Mouse (Mus musculus) forebrain, embryonic 14.5 days (tissue): ENCODE measurements around the gene Lrrc3c. TPM values are rescaled to one million over a fixed set of nuclear protein-coding genes. Genes with fewer than 3 reads are reported as not detected.
A peak's percentile ranks its signal among the peaks of the same experiment; 100 is the strongest.

Experiments
- ATAC-seq: fragments of 200-750 bp; cut with Nextera tagmentation; 2 replicates; pipeline ENCODE4 v1.8.0; 2017; ENCODE audit warnings: mild to moderate bottlenecking, moderate library complexity
- DNase-seq: peaks from one replicate; pipeline ENCODE4 v3.0.0-alpha.2; 2015; ENCODE audit warnings: low spot score
- H3K27ac ChIP-seq: fragments of 300-500 bp; sonication (generic); 2 replicates; pipeline ENCODE4 v1.5.1; 2014; ENCODE audit warnings: low read depth, mild to moderate bottlenecking, control low read depth, low read length, moderate library complexity
- H3K27me3 ChIP-seq: fragments of 300-500 bp; sonication (generic); replicated peaks from 2 replicates; pipeline ENCODE4 v1.6.1; 2014; ENCODE audit warnings: low read length, control low read depth, mixed read lengths; ENCODE audit not compliant: control insufficient read depth, insufficient read depth
- H3K36me3 ChIP-seq: fragments of 300-500 bp; sonication (generic); 2 replicates; pipeline ENCODE4 v1.6.1; 2014; ENCODE audit warnings: low read length, control low read depth; ENCODE audit not compliant: control insufficient read depth, insufficient read depth
- H3K4me1 ChIP-seq: fragments of 300-500 bp; sonication (generic); 2 replicates; pipeline ENCODE4 v1.6.1; 2014; ENCODE audit warnings: antibody characterized with exemption, low read length, control low read depth; ENCODE audit not compliant: control insufficient read depth, insufficient read depth
- H3K4me2 ChIP-seq: fragments of 300-500 bp; sonication (generic); 2 replicates; pipeline ENCODE4 v1.6.1; 2014; ENCODE audit warnings: mild to moderate bottlenecking, control low read depth, low read length
- H3K4me3 ChIP-seq: fragments of 300-500 bp; sonication (generic); 2 replicates; pipeline ENCODE4 v1.5.1; 2014; ENCODE audit warnings: low read depth, low read length, control low read depth
- H3K9ac ChIP-seq: fragments of 300-500 bp; sonication (generic); 2 replicates; pipeline ENCODE4 v1.6.1; 2014; ENCODE audit warnings: mild to moderate bottlenecking, low read length, control low read depth, moderate library complexity
- H3K9me3 ChIP-seq: fragments of 300-500 bp; sonication (generic); replicated peaks from 2 replicates; pipeline ENCODE4 v1.6.1; 2016; ENCODE audit warnings: low read length, control low read depth, mixed read lengths; ENCODE audit not compliant: control insufficient read depth
- WGBS: fragments of 180-500 bp; shearing (Covaris S2); extraction: QIAGEN DNeasy Blood & Tissue Kit; methylation state at CpG from one replicate; pipeline ENCODE4 v1.1.7; 2014; 5-methylcytosine and 5-hydroxymethylcytosine counted together
- polyA plus RNA-seq: library from polyadenylated mRNA; unstranded; fragments of >200 nt; fragmentation: Nextera tagmentation; extraction: Ambion mirVana; gene quantifications from 2 replicates; pipeline ENCODE4 v1.2.1, GENCODE M21; 2014

Gene Lrrc3c
- polyA plus RNA-seq, 1 experiment from 2014 or later, result not detected

DNA sequence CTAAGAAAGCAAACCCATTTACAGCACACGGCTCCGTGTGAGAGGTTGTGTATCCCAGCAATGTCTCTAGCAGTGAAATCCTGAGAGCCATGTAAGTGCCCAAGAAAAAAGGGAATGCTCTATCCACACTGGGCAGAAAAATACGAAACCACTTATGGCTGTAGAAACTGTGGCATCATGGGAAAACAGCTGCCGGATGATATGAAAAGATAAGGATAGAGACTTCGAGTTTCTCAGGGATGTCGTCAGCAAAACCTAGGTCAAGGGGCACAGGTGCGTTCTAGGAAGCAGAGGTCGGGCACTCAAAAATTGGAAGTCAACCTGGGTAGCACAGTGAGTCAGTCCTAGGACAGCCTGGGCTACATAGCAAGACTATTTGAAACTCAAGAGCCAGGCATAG lies 8.8 kb upstream of the Lrrc3c start:
- Histone ChIP-seq H3K4me1 (peaks cover 21% of the 10 kb centered on the region), H3K4me3 (no peak overlapping the region), H3K9me3 (no peaks in the 10 kb centered on the region), H3K4me2 (no peak overlapping the region), H3K36me3 (no peaks in the 10 kb centered on the region), H3K9ac (no peak overlapping the region), H3K27me3 (no peaks in the 10 kb centered on the region), H3K27ac (no peak overlapping the region)
- WGBS, result 89% methylated on average over 8 of the region's 8 CpGs
- ATAC-seq (no peak), DNase-seq (no peak)

DNA sequence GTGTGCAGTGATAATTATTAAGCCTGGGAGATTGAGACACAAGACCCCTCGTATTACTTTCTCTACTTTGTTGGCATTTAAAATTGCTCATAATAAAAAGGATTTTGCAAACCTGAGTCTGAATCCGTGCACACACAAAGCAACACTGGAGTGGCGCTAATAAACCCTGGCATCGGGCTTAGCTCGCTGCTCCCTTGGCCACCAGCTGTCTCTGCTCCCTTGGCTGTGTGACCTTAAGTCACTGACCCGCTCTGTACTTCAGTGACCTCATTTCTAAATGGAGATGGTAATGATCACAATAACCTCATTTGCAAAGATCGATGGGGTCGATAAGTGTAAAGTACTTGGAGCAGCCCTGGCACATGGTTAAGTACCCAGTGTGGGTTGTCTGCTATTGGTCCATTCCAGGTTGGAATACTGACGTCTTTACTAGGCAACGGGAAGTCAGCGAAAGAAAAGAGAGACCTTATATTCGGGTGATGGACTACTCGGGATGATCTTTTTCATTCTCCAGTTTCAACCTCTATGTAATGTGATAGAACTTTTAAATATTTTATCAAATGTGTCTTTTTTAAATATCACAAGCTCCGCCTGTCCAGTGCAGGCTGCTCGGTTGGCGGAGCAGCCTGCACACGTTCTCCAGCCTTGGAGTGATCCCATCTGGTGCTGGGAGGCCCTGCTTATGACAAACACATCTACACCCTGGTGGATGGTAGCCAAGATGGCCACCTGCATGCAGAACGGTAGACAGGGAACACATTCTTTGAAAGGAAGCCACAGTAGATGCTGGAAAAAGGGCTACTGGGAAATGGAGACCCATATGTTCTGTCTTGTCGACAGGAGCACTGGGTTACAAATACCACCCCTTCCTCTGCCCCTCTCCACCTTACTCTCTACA lies 7.3 kb upstream of the Lrrc3c start:
- Histone ChIP-seq H3K9me3 (no peaks in the 10 kb centered on the region), H3K36me3 (no peaks in the 10 kb centered on the region), H3K27me3 (no peaks in the 10 kb centered on the region), H3K4me2 (no peak overlapping the region), H3K9ac (no peak overlapping the region), H3K4me1 (peaks cover 18% of the 10 kb centered on the region), H3K4me3 (no peak overlapping the region), H3K27ac (no peak overlapping the region)
- WGBS, result 73% methylated on average over 19 of the region's 19 CpGs
- DNase-seq (no peak), ATAC-seq (no peak)

DNA sequence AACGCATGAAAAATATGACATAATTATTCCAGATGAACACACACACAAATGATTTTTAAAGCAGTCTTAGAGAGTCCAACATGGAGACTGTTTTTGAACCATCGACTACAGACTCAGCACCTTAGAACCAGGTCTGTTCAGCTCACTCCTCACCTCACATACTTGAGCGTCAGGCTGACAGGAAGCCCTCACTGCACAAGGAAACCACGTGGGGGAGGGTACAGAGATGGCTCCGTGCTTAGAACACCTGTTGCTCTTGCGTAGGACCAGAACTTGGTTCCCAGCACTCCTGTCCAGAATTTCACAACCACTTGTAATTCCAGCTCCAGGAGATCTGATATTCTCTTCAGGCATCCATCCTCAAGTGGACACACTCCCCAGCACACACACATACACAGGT lies 3.1 kb upstream of the Lrrc3c start:
- no peak overlapping the region for H3K4me3 ChIP-seq
- no peak overlapping the region for H3K4me2 ChIP-seq
- H3K4me1 ChIP-seq, result no peaks in the 10 kb centered on the region
- H3K36me3 ChIP-seq, result no peaks in the 10 kb centered on the region
- no peaks in the 10 kb centered on the region for H3K27me3 ChIP-seq
- DNase-seq (no peak), ATAC-seq (no peak)
- 84% methylated on average over 6 of the region's 6 CpGs for WGBS
- H3K9ac ChIP-seq, result no peak overlapping the region
- no peak overlapping the region for H3K27ac ChIP-seq
- no peaks in the 10 kb centered on the region for H3K9me3 ChIP-seq

DNA sequence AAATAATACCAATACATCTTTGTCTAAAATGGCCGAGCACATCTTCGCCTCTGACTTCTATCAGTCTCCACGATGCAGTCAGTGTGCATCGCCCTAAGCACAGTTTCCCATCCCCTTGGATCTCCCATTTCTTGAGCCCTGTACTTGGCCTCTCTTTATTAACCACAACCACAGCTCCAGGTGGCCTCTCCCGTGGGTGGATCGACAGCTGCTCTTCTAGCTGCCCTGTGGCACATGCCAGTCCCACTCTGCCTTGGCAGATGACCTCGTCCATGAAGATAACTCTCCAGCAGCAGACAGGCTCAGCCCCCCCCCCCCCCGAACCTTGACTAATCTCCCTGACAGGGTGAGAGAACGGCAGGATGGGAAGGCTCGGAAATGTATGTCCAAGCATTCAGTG lies 2.6 kb upstream of the Lrrc3c start:
- Histone ChIP-seq H3K36me3 (no peaks in the 10 kb centered on the region), H3K27me3 (no peaks in the 10 kb centered on the region), H3K9ac (no peak overlapping the region), H3K9me3 (no peaks in the 10 kb centered on the region), H3K4me2 (no peak overlapping the region), H3K27ac (no peak overlapping the region), H3K4me3 (no peak overlapping the region), H3K4me1 (no peaks in the 10 kb centered on the region)
- ATAC-seq, result no peak
- DNase-seq, result no peak
- WGBS, result 83% methylated on average over 10 of the region's 10 CpGs

DNA sequence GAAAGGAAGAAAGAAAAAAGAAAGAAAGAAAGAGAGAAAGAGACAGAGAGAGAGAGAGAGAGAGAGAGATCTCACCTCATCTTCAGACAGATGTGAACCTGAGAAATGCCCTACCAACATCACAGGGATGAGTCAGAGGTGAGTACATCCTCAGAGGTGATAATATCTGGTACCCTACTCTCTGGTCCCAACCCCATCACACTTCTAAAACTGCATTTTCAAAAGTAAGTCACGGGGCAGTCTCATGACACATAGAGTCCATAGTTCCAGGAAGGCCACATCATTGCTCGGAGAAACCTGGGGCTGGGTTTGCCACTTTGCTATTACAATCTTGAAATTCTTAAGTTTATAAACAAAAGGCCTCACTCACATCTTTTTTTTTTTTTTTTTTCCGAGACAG lies 2.1 kb upstream of the Lrrc3c start:
- DNase-seq, result no peak
- ATAC-seq, result no peak
- no peaks in the 10 kb centered on the region for H3K4me1 ChIP-seq
- no peaks in the 10 kb centered on the region for H3K27me3 ChIP-seq
- no peak overlapping the region for H3K27ac ChIP-seq
- H3K9ac ChIP-seq, result no peak overlapping the region
- 82% methylated on average over 3 of the region's 3 CpGs for WGBS
- H3K36me3 ChIP-seq, result no peaks in the 10 kb centered on the region
- H3K9me3 ChIP-seq, result no peaks in the 10 kb centered on the region
- H3K4me2 ChIP-seq, result no peak overlapping the region
- H3K4me3 ChIP-seq, result no peak overlapping the region

DNA sequence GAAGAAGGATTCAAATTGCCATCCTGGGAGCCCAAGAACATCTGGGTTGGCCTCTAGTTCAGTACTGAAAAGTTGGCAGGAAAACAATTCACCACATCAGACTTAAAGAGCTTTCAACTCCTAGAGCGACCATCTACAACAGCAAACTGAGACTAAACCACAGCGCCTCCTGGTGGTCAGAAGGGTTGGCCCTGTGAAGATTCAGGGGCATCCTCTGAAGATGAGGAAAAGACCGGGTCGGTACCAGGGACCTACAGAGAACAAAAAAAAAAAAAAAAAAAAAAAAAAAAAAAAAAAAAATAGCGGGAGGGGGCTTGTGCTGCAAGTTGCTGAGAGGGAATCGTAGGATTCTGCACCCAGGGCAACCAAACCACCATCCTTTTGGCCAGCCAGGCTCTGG lies 728 bp upstream of the Lrrc3c start:
- no peak for ATAC-seq
- no peaks in the 10 kb centered on the region for H3K27me3 ChIP-seq
- WGBS, result 39% methylated on average over 6 of the region's 6 CpGs
- H3K4me2 ChIP-seq, result no peak overlapping the region
- no peaks in the 10 kb centered on the region for H3K4me1 ChIP-seq
- H3K9ac ChIP-seq, result no peak overlapping the region
- no peak overlapping the region for H3K4me3 ChIP-seq
- DNase-seq, result peak; percentile 52
- no peak overlapping the region for H3K27ac ChIP-seq
- no peaks in the 10 kb centered on the region for H3K36me3 ChIP-seq
- no peaks in the 10 kb centered on the region for H3K9me3 ChIP-seq

DNA sequence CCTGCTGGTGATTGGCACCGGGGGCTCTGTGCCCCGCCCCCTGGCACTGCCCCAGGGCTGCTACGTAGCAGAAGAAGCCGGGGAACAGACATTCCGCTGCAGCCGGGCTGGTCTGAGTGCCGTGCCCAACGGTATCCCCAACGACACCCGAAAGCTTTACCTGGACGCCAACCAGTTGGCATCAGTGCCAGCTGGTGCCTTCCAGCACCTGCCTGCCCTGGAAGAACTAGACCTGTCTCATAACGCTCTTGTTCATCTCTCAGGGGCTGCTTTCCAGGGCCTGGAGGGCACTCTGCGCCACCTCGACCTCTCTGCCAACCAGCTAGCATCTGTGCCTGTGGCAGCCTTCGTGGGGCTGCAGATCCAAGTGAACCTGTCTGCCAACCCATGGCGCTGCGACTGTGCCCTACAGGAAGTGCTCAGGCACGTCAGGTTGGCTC lies 780 bp downstream of the Lrrc3c start:
- peak overlapping the region; percentile 24; the same call in 1 of the 2 replicates for H3K4me2 ChIP-seq
- no peak for ATAC-seq
- 54% methylated on average over 18 of the region's 18 CpGs for WGBS
- H3K36me3 ChIP-seq, result no peaks in the 10 kb centered on the region
- DNase-seq, result peak; percentile 22
- H3K9me3 ChIP-seq, result no peaks in the 10 kb centered on the region
- H3K4me3 ChIP-seq, result no peak overlapping the region
- H3K4me1 ChIP-seq, result no peaks in the 10 kb centered on the region
- H3K9ac ChIP-seq, result no peak overlapping the region
- no peak overlapping the region for H3K27ac ChIP-seq
- no peaks in the 10 kb centered on the region for H3K27me3 ChIP-seq

DNA sequence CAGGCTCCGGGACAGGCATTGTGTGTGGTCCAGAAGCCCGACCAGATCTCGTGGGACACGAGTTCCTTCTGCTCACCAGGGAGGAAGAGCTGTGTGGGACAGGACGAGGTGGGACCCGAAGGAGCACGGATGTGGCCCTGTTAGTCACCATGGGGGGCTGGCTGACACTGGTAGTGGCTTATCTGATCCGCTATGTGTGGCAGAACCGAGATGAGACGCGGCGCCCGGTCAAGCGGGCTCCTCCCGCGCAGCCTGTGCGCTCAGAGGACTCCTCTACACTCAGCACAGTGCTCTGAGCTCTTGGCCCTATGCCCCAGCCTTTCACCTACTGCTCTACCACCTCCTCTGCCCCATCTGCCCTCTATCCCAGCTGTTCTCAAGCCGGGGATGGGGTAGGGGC lies 1.2 kb downstream of the Lrrc3c start:
- no peaks in the 10 kb centered on the region for H3K9me3 ChIP-seq
- H3K4me2 ChIP-seq, result peak overlapping the region; percentile 24; the same call in 1 of the 2 replicates
- H3K27ac ChIP-seq, result no peak overlapping the region
- H3K27me3 ChIP-seq, result no peaks in the 10 kb centered on the region
- no peak overlapping the region for H3K4me3 ChIP-seq
- H3K4me1 ChIP-seq, result no peaks in the 10 kb centered on the region
- ATAC-seq (no peak), DNase-seq (no peak)
- H3K36me3 ChIP-seq, result no peaks in the 10 kb centered on the region
- WGBS, result 45% methylated on average over 18 of the region's 18 CpGs
- H3K9ac ChIP-seq, result no peak overlapping the region

DNA sequence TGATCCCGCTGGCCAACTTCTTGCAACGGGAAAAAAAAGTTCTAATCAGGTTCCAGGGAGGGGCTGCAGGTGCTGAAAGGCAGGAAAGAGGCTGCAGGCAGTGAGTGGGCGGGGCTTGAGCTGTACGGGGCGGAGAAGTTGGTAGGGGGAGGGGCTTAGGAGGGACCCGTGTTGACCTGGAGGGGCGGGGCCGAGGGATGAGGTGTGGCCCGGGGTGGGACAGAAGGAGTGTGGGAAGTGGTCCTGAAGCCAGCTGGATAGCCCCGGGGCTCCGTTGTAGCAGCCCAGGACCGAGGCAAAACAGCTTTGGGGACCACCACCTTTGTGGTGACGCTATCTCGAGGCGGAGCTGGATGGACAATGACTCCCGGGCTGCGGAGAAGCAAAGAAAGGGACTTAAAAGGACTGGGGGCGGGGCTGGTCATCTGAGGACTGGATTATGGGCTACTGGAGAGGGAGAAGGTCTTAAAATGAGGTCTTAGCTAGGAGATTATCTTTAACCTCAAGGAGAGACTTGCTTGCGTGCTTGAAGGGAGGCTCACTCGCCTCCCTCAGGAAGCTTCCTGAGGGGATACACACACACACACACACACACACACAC lies 4.1 kb downstream of the Lrrc3c start:
- no peak for DNase-seq
- H3K4me3 ChIP-seq, result peak overlapping the region; percentile 13; the same call in 1 of the 2 replicates
- H3K4me2 ChIP-seq, result peak overlapping the region; percentile 35
- H3K36me3 ChIP-seq, result no peaks in the 10 kb centered on the region
- H3K27me3 ChIP-seq, result no peaks in the 10 kb centered on the region
- WGBS, result under 1% methylated on average over 19 of the region's 20 CpGs
- no peak overlapping the region for H3K9ac ChIP-seq
- H3K27ac ChIP-seq, result no peak overlapping the region
- no peaks in the 10 kb centered on the region for H3K4me1 ChIP-seq
- no peak for ATAC-seq
- no peaks in the 10 kb centered on the region for H3K9me3 ChIP-seq
